Mouse (Mus musculus) hindbrain, embryonic 15.5 days (tissue): ENCODE data around the gene Gnl3. TPM values are rescaled to one million over a fixed set of nuclear protein-coding genes. Genes with fewer than 3 reads are reported as not detected.

Experiments
- ATAC-seq: fragments of 200-750 bp; cut with Nextera tagmentation; 2 replicates; pipeline ENCODE4 v1.8.0; 2017; ENCODE audit warnings: low read depth, moderate number of reproducible peaks, moderate TSS enrichment; ENCODE audit not compliant: low FRiP score
- H3K27ac ChIP-seq: fragments of 300-500 bp; sonication (generic); replicated peaks from 2 replicates; pipeline ENCODE4 v1.5.1; 2015; ENCODE audit warnings: mild to moderate bottlenecking, inconsistent platforms
- H3K27me3 ChIP-seq: fragments of 300-500 bp; sonication (generic); 2 replicates; pipeline ENCODE4 v1.6.1; 2015; ENCODE audit warnings: control low read depth, inconsistent platforms
- H3K36me3 ChIP-seq: fragments of 300-500 bp; sonication (generic); 2 replicates; pipeline ENCODE4 v1.6.1; 2015; ENCODE audit warnings: control low read depth, inconsistent platforms
- H3K4me1 ChIP-seq: fragments of 300-500 bp; sonication (generic); replicated peaks from 2 replicates; pipeline ENCODE4 v1.6.1; 2015; ENCODE audit warnings: control low read depth, inconsistent platforms
- H3K4me2 ChIP-seq: fragments of 300-500 bp; sonication (generic); 2 replicates; pipeline ENCODE4 v1.6.1; 2015; ENCODE audit warnings: moderate library complexity, mild to moderate bottlenecking, inconsistent platforms
- H3K4me3 ChIP-seq: fragments of 300-500 bp; sonication (generic); 2 replicates; pipeline ENCODE4 v1.5.1; 2015; ENCODE audit warnings: mild to moderate bottlenecking, inconsistent platforms
- H3K9ac ChIP-seq: fragments of 300-500 bp; sonication (generic); 2 replicates; pipeline ENCODE4 v1.6.1; 2015; ENCODE audit warnings: inconsistent platforms
- H3K9me3 ChIP-seq: fragments of 300-500 bp; sonication (generic); 2 replicates; pipeline ENCODE4 v1.6.1; 2016; ENCODE audit warnings: control low read depth, inconsistent platforms
- WGBS: fragments of 180-500 bp; shearing (Covaris S2); methylation state at CpG from one replicate; pipeline ENCODE4 v1.1.7; 2015; 5-methylcytosine and 5-hydroxymethylcytosine counted together
- polyA plus RNA-seq: library from polyadenylated mRNA; unstranded; fragments of >200 nt; fragmentation: Nextera tagmentation; extraction: Ambion mirVana; gene quantifications from 2 replicates; pipeline ENCODE4 v1.2.1, GENCODE M21; 2015

The Gnl3 gene
- polyA plus RNA-seq, 1 experiment from 2014 or later, result 49.0 TPM

DNA sequence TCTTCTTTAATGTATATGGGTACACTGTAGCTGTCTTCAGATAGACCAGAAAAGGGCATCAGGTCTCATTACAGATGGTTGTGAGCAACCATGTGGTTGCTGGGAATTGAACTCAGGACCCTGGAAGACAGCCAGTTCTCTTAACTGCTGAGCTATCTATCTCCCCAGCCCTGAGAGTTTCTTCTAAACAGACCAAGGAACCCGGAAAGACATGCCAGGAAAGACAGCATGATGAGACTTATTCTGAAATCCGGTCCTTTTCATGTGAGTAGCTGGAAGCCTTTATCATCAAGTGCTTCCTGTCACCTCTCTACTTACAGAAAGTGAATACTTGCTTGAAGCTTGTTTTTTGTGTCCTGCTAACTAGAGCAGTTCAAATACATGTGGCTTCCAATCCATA is 14.4 kb downstream of the Gnl3 start:
- Histone ChIP-seq H3K9me3 (no peaks in the 10 kb centered on the region), H3K4me1 (peaks cover 25% of the 10 kb centered on the region), H3K27ac (no peak overlapping the region), H3K4me3 (no peak overlapping the region), H3K27me3 (no peaks in the 10 kb centered on the region), H3K9ac (no peak overlapping the region), H3K36me3 (peaks cover 13% of the 10 kb centered on the region), H3K4me2 (no peak overlapping the region)
- 90% methylated on average over 2 of the region's 2 CpGs for WGBS
- ATAC-seq, result no peak

DNA sequence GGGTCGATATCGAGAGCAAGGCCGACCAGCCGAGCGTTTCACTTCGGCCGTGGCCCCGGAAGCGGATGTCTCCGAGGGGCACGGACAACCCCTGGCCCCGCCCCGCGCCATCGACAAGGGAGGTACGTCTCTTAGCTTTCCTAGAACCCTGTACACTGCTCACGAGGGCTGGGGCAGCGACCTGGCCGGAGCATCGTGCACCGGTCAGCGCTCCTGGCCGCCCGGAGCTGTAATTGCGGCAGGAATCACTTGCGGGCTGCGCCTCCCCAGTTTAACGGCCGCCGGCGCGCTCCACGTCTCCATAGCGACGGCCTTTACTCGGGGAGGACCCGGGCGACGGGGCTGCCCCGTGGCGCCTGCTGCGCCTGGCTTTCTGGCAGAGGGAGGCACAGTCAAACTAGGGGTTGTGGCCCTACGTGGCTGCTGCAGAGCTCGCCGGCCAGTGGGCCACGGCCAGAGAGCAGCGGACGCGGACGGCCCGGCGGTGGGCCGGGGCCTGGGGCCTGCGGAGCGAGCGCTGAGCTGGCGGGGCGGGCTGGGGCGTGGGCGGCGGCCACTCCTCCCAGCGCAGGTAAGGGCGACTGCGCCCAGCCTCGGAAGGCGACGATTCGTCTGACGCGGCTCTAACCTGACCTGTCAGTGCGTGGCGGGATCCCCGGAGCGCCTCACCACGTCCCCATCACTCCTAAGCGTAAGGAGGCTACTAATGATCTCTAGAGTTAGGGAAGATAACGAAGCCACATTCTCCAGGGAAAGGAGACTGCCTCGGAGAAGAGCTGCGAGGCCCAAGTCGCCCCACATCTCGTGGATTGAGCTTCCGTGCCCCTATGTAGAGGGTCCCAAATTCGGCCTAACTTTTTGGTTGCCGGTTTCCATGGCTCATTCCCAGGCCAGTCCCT is 17.4 kb downstream of the Gnl3 start, which contains the start of the genes Glt8d1 and Spcs1:
Glt8d1 (plus strand) TSS at position 94 of the 899 bp plus-strand sequence.
Spcs1 (minus strand) TSS at position 366 of the 899 bp plus-strand sequence.
- H3K4me1 ChIP-seq, result peaks cover 25% of the 10 kb centered on the region
- peak within 1 kb of the TSS; percentile 99 for H3K4me3 ChIP-seq
- peak within 1 kb of the TSS; percentile 88 for H3K4me2 ChIP-seq
- H3K9me3 ChIP-seq, result no peaks in the 10 kb centered on the region
- H3K36me3 ChIP-seq, result no peaks in the 10 kb centered on the region
- ATAC-seq, result peak; percentile 94
- H3K27ac ChIP-seq, result peak within 1 kb of the TSS; percentile 97
- H3K27me3 ChIP-seq, result no peaks in the 10 kb centered on the region
- WGBS, result under 1% methylated on average over 82 of the region's 84 CpGs
- H3K9ac ChIP-seq, result peak within 1 kb of the TSS; percentile 98

DNA sequence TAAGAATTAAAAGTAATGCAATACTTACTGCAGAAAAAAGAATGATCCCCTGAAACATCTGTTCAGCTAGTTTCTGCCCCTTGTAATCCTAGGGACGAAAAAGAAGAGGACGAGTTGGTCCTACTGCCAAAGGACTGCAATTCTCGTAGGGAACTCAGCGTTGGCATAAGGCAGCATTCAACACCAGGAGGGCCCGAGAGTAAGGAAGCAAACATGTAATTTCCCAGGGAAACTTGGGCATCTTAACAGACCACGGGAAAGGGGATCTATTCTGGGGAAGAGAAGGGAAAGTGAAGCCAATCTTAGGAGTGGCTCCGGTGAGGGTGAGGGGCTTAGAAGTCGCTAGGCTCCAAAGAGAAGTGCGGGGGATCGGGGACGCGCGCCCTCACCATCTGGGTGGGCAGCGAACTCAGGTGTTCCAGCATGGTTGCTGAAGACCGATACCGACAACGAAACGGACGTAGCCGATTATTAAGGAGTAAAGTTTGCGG is 18.1 kb downstream of the Gnl3 start:
- Histone ChIP-seq H3K4me3 (peak overlapping the region; percentile 99), H3K9ac (peak overlapping the region; percentile 98), H3K4me1 (peaks cover 25% of the 10 kb centered on the region), H3K27ac (peak overlapping the region; percentile 97), H3K9me3 (no peaks in the 10 kb centered on the region), H3K36me3 (no peaks in the 10 kb centered on the region), H3K4me2 (peak overlapping the region; percentile 88), H3K27me3 (no peaks in the 10 kb centered on the region)
- WGBS, result under 1% methylated on average over 21 of the region's 21 CpGs
- ATAC-seq, result peak; percentile 53

DNA sequence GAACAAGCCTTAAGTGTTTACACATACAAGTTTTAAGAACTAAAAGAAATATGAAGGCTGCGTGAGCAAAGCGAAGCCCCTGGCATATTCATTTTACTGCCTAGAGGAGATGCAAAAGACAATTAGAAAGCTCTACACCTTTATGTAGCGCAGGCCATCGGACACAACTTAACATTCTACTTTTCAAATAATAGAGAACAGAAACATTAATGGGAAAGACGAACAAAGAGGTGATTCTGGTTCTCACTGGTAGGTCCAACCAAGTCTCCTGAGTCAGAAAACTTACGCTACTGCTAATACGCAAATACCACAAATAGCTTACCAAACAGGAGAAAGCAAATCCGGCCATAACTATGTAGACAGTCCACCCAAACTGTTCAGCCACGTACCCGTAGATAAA is 18.6 kb downstream of the Gnl3 start:
- 66% methylated on average over 10 of the region's 10 CpGs for WGBS

DNA sequence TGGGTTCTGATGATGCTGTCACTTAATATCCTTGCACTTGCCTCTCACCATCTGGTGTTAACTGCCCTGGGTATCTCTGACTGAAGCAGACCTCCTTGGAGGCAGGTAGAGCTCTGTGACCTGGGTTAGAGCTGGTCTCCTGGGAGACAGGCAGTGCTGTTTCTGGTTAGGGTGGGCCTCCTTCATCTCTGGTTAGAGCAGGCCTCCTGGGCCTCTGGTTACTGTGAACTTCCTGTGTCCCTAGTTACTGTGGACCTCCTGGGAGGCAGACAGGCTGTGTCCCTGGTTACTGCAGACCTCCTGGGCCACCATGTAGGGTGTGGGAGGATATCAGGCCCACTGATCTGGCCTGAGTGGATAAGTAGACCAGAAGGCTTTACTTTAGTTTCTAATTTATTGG is 22.5 kb downstream of the Gnl3 start:
- Histone ChIP-seq H3K9me3 (no peaks in the 10 kb centered on the region), H3K27ac (no peak overlapping the region), H3K9ac (no peak overlapping the region), H3K27me3 (no peaks in the 10 kb centered on the region), H3K4me2 (no peak overlapping the region), H3K4me1 (peaks cover 11% of the 10 kb centered on the region), H3K36me3 (peaks cover 4% of the 10 kb centered on the region; the same call in 1 of the 2 replicates), H3K4me3 (no peak overlapping the region)
- no peak for ATAC-seq

More for the DNA sequence above, 18.6 kb downstream of the Gnl3 start:
- peak overlapping the region; percentile 88 for H3K4me2 ChIP-seq
- ATAC-seq, result no peak
- no peaks in the 10 kb centered on the region for H3K27me3 ChIP-seq
- peak overlapping the region; percentile 99 for H3K4me3 ChIP-seq
- peaks cover 25% of the 10 kb centered on the region for H3K4me1 ChIP-seq
- H3K27ac ChIP-seq, result no peak overlapping the region
- no peaks in the 10 kb centered on the region for H3K9me3 ChIP-seq
- H3K36me3 ChIP-seq, result no peaks in the 10 kb centered on the region
- peak overlapping the region; percentile 98 for H3K9ac ChIP-seq

DNA sequence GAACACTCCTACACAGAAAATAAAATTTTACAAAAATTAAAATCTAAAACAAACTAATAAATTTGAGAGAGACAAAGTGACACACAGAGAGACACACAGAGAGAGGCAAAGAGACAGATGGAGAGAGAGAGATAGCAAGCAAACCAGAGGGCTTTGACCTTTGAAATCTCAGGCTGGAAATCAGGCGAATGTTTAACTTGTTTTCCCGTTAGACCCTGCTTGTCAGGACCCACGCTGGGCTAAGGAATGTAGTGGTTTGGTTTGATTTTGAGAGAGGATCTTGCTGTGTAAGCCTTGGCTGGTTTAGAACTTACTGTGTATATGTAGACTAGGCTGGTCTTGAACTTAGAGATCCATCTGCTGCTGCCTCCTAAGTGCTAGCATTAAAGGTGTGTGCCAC is 42.7 kb downstream of the Gnl3 start:
- no peak overlapping the region for H3K27ac ChIP-seq
- no peak overlapping the region for H3K4me2 ChIP-seq
- no peaks in the 10 kb centered on the region for H3K9me3 ChIP-seq
- H3K4me3 ChIP-seq, result no peak overlapping the region
- no peak overlapping the region for H3K9ac ChIP-seq
- no peak for ATAC-seq
- H3K4me1 ChIP-seq, result no peaks in the 10 kb centered on the region
- H3K36me3 ChIP-seq, result peaks cover 49% of the 10 kb centered on the region
- H3K27me3 ChIP-seq, result no peaks in the 10 kb centered on the region
- 82% methylated on average over 3 of the region's 3 CpGs for WGBS

DNA sequence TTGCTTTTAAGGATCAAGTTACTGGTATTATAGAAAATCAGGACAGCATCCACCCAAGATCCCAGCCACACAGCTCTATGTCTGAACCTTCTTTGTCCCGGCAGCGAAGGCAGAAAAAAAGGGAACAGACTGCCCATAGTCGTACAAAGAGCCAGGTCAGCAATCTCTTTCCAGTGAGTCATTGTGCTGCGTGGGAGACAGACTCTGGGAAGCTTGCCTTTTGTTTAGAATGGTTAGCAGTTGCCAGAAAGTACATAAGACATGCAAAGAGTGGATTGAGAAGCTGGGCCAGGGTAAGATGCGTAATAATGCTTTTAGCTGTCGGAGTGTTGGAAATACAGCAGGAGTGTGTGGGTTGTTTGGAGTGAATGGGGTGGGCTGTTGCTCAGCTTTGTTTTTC is 44.7 kb downstream of the Gnl3 start:
- Histone ChIP-seq H3K36me3 (peaks cover 56% of the 10 kb centered on the region), H3K9ac (no peak overlapping the region), H3K27ac (no peak overlapping the region), H3K4me3 (no peak overlapping the region), H3K4me2 (no peak overlapping the region), H3K9me3 (no peaks in the 10 kb centered on the region), H3K4me1 (no peaks in the 10 kb centered on the region), H3K27me3 (no peaks in the 10 kb centered on the region)
- WGBS, result 45% methylated on average over 6 of the region's 6 CpGs
- ATAC-seq, result no peak; the same call in 1 of the 2 replicates

Other genes starting within 250 kb of the Gnl3 start
- 19.8 and 20.4 TPM in 2 replicates for gene Tmem110, start 193.6 kb downstream of the Gnl3 start, polyA plus RNA-seq
- 0.85 and 0.88 TPM in 2 replicates for gene Mustn1, start 140.0 kb downstream of the Gnl3 start, polyA plus RNA-seq
- gene Itih4, start 132.7 kb downstream of the Gnl3 start, polyA plus RNA-seq, result not detected in 2 replicates
- 2.4 and 2.7 TPM in 2 replicates for gene Itih3, start 95.4 kb downstream of the Gnl3 start, polyA plus RNA-seq
- not detected in 2 replicates for gene Itih1, start 75.9 kb downstream of the Gnl3 start, polyA plus RNA-seq
- 16.2 and 19.6 TPM in 2 replicates for gene Nek4, start 67.8 kb downstream of the Gnl3 start, polyA plus RNA-seq
- gene Glt8d1, start 17.8 kb downstream of the Gnl3 start, polyA plus RNA-seq, result 60.4 and 61.2 TPM in 2 replicates
- 323 and 340 TPM in 2 replicates for gene Spcs1, start 17.5 kb downstream of the Gnl3 start, polyA plus RNA-seq
- 117 and 124 TPM in 2 replicates for gene Pbrm1, start within 50 bp of the Gnl3 start, polyA plus RNA-seq
- gene Smim4, start 109.8 kb upstream of the Gnl3 start, polyA plus RNA-seq, result 59.3 and 61.1 TPM in 2 replicates
- 269 and 270 TPM in 2 replicates for gene Nt5dc2, start 111.9 kb upstream of the Gnl3 start, polyA plus RNA-seq
- 20.9 and 22.4 TPM in 2 replicates for gene Stab1, start 149.5 kb upstream of the Gnl3 start, polyA plus RNA-seq
- 3.5 and 4.0 TPM in 2 replicates for gene Tnnc1, start 189.2 kb upstream of the Gnl3 start, polyA plus RNA-seq
- gene Nisch, start 197.8 kb upstream of the Gnl3 start, polyA plus RNA-seq, result 365 and 382 TPM in 2 replicates
- 0.60 and 0.80 TPM in 2 replicates for gene Sema3g, start 198.7 kb upstream of the Gnl3 start, polyA plus RNA-seq
- gene Phf7, start 232.2 kb upstream of the Gnl3 start, polyA plus RNA-seq, result 8.9 and 9.4 TPM in 2 replicates
- 101 and 113 TPM in 2 replicates for gene Bap1, start 232.3 kb upstream of the Gnl3 start, polyA plus RNA-seq